Mouse (Mus musculus) lung, postnatal 14 days (tissue): ENCODE results near the gene Trpc5.

ENCODE experiments used
- DNase-seq: peaks from one replicate; pipeline ENCODE4 v3.0.0; 2021

The Trpc5 gene

DNA sequence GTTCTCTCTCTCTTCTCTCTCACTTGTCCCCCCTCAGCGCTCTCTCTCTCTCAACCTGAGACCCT, at the start of gene Trpc5:
TSS of gene Trpc5 (minus strand) at position 39 of the 65 bp plus-strand sequence.
- no peak for DNase-seq

DNA sequence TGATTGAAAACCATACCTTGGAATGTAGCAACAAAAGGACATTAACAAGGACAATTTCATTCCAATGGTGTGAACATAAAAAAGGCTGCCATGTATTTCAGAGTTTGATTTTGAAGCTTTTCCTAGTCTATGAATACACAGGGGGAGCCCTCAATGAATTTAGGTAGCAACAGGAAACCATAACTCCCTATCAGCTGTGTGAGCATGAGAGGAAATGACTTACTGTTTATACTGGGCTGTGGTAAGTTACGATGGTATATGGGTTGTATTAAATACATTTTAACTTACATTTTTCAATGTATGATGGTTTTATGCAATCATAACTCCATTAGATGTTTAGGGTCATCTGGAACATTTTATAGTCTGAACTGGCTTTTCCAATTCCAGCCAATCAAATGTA, 28.4 kb upstream of the Trpc5 start:
- no peak for DNase-seq

DNA sequence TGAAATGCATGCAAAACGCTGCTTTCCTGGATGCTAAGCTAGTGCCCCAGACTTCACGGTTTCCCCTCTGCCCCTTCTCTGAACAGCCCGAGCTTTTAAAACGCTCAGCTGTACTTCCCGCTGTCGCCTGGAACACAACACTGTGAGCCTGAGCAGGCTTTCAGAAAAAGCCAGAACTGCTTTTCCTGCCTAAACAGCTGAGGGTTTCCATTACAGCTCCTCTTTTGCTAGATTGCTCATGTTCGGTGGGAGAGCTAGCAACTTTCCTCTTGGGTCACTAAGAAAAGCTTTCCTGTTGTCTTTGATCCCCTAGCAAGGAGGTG, 1.8 kb upstream of the Trpc5 start:
- no peak for DNase-seq

DNA sequence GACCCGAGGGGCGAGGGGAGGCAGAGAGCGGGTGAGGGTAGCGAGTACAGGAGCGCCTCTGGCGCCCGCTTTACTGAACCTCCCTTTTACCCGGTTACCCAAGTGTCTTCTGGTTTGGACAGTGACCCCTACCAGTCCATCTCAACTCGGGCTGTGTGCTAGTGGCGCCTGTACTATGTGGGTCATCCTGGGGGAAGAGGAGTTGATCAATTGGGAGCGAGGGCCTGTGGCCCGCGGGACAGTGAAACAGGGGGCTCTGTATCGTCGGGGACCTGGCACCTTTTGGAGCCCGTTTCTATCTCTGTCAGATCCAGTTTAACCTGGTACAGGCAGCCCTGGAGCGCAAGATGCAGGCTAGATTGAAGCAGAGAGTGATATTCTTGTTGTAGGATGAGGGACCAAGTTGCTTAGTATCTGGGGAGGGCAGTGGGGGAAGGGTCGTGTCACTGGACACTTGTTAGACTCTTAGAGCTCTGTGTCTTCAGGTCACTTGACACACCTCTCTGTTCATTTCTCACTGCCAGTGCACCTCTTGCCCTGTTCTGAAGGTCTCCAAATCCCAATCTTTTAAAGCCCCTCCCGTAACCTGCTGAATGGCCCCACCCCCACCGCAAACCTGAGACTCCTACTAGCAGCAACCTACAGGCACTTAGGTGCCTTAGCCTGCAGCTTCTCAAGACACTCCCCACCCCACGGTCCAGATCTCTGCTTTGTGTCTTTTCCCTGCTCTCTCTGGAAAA, 1.3 kb upstream of the Trpc5 start:
- DNase-seq: no peak

DNA sequence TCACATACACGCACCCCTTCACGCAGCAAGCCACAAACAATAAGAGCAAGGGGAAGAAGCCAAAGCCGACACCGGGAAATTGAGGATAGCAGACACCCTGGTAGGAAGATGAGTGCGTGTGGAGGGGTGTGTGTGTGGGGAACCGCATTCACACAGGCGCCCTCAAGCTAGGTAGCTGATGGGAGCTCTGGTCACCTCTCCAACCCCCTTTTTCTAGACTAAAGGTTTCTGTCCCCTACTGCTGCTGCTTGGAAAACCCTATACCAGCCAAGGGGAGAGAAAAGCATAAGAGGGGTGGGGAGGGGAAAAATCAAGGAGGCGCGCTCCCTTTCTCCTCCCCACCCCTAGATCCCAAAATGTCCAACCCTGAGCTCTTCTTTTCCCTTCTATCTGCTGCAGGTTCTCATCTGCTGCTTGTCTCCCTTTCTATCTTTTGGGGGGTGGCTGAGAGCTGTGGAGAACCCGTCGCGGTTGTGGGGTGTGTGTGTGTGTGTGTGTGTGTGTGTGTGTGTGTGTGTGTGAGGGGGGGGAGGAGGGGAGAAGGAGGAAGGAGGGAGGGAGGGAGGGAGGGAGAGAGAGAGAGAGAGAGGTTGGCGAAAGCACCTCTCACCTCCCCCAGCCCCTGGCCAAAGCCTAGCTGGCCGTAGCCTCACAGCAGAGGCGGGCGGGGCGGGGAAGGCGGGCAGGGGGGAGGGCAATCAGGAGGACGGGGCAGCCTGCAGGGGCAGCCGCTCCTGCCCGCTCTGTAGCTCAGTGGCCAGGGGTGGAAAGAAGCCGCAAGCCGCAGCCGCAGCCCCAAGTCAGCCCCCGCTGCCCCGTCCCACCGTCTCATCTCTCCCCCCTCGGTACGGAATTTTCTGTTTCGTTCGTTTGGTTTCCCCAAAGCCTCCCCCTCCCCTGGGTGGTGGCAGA, 483 bp upstream of the Trpc5 start, which contains the start of gene Rtl4:
TSS of gene Rtl4 (plus strand) at position 701 of the 912 bp plus-strand sequence.
- DNase-seq: no peak

DNA sequence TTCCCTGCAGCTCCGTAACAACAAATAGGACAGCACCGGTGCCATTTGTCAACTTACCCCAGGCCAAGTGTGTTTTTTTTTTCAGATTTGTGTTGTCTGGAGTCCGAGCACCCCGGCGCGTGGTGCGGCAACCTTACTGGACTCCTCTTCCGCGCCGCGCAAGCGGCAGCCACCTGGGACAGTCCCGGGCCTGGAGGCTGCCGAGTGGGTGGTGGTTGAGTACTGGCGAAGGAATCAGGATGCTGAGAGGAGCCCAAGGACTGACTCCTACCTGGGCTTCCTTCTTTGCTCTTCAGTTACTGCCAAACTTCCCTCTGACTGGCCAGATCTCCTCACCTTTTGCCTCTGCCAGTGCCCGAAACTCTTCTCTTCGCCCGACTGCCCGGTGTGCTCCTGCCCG, 238 bp downstream of the Trpc5 start:
- no peak for DNase-seq

DNA sequence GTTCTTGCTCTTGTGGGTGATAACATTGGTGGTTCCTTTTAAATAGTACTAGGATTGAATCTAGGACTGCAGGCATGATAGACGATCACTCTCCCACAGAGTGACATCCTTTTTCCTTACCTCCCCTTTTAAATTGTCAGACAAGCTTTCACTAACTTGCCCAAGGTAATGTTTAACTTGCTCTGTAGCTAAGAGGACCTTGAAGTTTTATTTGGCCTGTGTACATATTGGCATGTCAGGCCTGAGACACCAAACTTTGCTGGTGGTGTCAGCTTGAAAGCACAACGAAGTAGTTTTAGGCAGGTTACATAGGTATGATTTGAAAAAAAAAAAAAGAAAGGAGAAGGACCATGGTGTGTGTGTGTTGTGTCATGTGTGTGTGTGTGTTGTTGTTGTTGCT, 35.8 kb downstream of the Trpc5 start:
- DNase-seq: no peak

DNA sequence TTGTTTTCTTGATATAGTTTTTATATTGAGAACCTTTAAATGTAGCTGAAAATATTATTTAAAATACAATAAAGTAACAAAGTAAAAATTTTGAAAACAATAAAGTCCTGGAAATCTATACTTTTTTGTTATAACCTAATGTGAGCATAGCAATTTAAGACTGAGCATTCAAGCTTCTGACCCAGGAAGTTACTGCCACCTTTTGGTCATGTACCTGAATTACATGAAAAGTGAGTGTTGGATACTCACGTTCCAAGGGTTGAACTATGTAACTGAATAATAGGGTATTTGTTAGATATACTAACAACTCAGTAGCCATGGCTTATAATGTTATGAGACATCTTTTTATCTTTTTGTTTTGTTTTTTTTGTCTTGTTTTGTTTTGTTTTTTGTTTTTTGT, 42.6 kb downstream of the Trpc5 start:
- no peak for DNase-seq

DNA sequence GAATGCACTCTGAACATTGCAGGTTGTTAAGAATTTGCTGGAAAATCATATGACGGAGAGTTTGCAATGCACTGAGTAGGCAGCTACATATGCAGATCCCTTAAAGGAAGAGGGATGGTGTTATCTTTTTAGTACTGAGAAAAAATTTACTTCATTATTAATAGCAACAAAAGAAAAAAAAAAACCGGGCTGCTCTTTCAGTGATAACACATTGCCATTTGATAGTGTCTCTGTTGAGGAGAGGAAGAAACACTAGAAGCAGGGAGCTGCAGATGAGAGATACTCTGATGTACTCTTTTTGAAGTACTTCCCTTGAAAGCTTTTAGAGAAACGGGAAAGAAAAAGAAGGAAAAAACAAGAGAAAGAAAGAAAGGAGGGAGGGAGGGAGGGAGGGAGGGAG, 43.2 kb downstream of the Trpc5 start:
- no peak for DNase-seq

DNA sequence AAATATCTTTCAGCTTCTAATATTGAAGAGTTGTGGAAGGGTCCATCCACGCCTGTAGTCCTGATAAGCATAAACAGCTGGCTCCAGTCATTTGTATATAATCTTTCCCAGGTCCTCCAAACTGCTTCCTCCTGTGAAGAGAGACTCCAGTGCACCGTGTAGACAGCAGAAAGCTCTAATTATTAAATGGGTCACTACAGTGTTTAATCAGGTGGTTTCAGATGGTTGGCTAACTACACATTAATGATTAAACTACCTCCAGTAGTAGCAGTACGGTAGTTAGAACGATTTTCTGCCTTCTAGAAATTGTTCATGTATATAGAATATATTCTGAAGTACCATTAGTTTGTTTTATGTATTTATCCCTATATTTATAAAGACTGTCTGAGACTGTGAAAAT, 75.2 kb downstream of the Trpc5 start:
- DNase-seq: no peak

DNA sequence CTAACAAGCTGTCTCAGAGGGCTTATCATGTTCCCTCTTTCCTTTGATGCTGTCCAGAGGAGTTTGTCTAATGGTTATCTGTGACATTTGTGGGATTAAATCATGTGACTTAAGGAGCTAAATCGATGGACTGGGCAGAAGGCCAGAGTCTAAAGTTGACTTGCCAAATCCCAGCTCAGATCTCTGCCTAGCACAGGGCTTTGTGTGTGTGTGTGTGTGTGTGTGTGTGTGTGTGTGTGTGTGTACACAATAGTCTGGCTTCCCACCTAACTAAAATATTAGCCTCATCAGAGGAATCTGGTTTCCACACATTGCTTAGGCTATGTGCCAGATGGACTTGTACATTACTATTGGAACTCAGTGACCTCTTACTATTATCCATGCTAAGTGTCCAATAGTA, 151.5 kb downstream of the Trpc5 start:
- no peak for DNase-seq

DNA sequence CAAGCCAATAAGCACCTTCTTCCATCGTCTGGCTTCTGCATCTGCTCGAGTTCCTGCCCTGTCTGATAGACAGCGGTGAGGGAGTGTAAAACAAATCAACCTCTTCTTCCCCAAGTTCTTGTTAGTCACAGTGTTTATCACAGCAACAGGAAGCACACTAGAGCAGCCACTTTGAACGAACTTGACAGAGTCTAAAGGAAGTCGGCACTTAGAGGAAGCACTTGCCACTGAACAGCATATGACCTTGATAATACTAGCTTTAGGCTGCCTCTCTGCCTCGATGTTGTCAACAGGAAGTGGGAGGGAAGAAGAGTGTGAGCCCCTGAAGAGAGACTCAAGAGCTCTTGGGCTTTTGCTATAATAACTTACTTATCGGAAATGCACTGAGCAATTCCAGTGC, 161.9 kb downstream of the Trpc5 start:
- no peak for DNase-seq

DNA sequence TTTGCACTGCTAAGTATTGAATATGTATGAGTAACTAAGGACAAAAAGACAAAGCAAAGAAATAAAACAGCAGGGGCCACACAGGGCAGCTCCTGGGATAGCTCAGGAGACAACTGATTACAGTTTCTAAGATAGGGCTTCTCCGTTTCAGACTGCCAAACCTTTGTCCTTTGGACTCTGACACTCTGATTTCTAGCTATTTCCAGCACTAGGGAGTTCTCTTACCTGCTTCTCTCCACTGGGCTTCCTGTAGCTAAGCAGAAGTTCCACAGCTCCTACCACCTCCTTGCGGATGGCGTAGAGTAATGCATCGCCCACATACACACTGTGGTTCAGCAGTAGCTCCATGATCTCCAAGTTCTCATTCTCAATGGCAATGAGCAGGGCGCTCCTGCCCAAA, 164.7 kb downstream of the Trpc5 start:
- no peak for DNase-seq

DNA sequence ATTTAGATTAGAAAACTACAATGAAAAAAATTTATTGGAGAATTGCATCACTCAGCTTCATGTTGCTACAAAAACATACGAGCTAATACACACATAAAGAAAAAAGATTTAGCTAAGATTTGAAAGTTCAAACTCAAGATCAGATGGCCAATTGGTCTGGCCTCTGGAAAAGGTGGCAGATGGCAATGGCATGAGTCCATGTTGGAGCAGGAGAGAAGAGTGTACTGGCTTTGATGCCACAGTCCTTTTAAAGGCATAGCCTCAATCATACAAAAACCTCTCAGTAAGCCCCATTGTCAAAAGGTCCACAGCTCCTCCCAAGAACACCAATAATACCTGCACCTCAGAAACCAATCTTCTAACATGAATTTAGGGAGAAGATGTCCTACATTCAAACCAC, 196.6 kb downstream of the Trpc5 start:
- DNase-seq: no peak

DNA sequence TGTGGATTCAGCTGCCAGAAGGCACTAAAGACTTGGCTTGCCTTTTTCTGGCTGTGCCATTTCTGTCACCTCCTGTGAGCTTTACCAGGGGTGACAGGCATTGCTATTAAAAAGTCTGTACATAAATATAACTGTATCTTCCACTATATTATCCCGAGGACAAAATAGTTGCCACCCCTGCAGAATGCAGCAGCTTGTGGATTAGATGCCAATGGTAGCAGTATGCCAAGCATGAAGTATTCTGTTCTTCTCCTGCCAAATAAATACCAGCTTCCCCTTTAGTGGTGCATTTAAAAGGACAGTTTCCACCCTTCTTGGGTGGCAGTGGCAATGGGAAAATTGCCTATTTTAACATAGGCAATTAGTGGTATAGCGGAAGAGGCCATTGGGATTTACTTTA, 223.6 kb downstream of the Trpc5 start:
- DNase-seq: no peak

DNA sequence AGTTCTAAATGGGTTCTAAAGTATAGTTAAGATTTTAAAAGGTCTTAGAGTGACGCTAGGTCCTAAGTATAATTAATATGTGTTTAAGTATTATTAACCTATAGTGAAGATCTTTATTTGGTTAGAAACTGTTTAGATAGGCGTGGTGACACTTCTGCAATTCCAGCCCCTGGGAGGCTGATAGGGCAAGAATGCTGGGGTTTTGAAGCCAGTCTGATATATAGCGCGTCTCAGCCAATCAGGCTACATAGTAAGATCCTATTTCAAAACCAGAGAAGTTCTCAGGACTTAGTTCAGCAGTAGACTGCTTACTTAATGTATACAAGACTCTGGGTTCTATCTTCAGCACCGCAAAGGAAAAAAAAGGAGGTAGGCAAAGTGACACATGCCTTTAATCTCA, 231.7 kb downstream of the Trpc5 start, which contains the start of gene Trpc5os:
TSS of gene Trpc5os (plus strand) at position 301 of the 400 bp plus-strand sequence.
- DNase-seq: no peak

DNA sequence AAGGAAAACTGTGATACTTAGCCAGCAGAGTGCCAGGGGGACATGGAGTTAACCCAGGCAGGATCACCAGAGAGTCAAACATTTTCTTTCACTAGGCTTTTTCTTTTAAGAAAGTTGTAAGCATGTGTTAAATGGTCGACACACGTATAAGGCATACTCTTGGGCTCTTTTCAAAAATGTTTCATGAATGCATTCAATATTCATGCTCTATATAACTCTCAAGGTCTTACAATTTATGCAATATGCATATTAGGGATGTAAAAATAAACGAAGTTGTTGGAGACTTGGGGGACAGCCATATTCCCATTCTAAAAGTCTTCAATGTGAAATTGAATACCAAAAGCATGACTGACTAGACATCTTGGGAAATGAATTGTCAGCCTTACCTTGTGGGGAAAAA, 264.1 kb downstream of the Trpc5 start:
- DNase-seq: no peak

DNA sequence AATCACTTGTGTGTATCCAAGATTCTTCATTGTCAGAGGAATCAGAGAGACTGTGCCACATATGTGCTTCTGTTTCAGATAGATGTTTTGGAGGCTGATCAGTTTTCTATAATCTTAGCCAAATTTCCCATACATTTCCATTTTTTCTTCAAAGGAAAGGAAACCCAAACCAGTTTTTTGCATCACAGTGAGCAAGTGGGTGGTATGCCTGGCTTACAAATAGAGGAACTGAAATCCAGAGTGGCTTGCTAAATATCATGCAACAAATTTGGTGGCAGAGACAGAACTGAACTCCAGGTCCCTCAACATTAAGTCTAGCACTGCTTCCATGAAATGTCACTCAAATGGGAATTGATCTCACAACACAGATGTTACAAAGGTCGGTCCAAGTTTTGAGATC, 266.9 kb downstream of the Trpc5 start:
- DNase-seq: no peak

DNA sequence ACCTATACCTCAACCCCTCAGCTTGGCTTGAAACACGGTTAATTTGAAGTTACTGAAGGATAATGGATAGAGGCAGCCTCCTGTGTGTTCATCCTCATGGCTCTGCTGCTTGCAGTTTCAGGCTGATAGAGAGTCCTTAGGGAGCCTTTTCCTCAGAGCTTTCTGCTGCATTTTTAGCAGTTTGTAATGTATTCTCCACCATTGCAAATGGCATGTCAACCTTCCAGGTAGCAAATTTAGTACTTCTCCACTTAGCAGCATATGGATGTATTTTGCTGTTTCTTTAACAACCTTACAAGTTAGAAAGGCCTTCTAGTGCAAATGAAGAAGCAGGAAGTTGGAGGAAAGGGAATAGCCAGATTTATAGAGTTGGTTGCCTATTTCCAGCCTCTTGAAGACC, 267.7 kb downstream of the Trpc5 start:
- no peak for DNase-seq

DNA sequence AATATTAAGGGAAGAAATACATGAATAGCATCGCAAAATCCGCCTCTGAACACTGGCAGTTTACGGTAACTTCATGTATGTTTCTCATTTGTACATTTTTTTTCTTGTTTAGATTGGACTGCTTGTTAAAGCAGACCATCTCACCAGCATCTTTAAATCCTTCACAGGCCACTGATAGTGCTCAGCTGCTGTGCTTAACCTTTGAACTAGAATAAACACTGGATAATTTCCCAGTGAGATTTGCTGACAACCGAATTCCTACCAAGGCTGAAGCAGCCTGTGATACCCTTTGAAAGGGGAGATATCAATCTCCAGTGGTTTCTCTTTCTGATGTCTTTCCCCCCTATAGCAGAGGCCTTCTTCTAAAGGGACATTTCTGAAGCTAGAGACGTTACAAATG, 279.9 kb downstream of the Trpc5 start:
- no peak for DNase-seq

DNA sequence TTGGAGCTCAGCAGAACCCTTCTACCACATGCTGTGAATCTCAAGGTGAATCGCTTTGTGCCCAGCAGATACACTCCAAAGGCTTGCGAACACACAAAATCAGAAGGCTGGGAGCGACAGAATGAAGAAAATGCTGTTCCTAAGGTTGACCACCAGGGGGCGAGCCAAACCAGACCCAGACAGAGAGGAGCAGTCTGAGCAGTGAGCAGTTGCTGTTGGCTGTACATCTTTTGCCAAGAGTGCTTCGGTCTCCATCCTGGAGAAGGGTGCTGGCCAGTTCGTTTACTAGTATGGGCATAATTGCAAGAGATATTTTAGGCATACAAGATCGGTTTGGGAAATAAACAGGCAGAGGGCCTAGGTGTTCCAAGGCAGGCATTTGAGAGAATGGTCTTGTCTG, 284.5 kb downstream of the Trpc5 start:
- DNase-seq: peak; percentile 15

DNA sequence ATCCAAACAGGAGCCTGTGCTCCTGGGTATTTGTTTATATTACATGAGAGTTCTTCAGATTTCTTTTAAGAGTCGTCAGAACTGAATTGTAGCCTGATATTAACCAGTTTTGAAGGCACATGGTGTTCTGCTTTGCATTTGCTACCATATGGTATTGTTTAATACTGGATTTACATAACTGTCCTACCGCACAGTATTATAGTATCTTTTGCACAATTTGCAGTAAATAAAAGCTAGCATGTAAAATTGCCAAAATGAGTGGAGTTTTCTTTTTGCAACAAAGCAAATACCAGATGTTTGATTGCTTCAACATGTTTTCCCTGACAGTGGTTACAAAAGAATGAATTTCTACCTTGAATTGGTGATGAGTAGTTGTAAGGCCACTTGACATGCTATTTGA, 313.8 kb downstream of the Trpc5 start:
- no peak for DNase-seq

DNA sequence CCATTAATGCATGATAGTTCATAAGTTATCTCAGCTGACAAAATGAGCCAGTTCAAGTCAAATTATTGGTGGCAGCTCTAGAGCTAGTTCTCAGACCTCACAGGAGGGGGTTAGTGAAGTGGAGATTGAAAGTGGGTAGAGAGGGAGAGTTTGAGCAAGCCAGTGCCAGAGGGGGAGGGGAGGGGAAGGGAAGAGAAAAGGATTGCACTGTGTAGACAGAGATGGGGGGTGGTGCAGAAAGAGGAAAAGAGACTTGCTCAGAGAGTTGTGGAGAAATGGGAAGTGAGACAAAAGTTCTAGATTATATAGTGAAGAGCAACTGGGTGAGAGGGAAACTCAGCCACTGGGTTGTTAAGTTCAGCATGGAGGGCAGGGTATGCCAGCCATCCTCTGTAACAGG, 349.6 kb downstream of the Trpc5 start:
- DNase-seq: no peak

DNA sequence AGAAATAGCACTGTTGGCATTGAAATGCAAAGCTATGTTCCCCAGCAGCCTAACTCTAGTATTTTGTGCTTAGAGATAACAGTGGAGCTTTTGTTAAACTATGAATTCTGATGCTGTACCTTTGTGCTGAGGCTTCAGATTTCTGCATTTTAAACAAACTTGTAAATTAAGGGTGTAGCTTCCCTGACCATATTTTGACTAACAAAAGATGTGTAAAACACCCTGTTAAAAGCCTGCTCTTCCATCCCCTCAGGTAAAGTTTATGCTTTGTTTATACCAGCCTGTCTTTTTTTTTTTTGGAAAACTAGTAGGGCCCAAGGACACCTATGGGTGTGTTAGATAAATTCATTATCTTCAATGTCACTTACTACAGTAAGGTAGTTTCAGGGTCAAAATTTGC, 350.0 kb downstream of the Trpc5 start:
- DNase-seq: no peak

DNA sequence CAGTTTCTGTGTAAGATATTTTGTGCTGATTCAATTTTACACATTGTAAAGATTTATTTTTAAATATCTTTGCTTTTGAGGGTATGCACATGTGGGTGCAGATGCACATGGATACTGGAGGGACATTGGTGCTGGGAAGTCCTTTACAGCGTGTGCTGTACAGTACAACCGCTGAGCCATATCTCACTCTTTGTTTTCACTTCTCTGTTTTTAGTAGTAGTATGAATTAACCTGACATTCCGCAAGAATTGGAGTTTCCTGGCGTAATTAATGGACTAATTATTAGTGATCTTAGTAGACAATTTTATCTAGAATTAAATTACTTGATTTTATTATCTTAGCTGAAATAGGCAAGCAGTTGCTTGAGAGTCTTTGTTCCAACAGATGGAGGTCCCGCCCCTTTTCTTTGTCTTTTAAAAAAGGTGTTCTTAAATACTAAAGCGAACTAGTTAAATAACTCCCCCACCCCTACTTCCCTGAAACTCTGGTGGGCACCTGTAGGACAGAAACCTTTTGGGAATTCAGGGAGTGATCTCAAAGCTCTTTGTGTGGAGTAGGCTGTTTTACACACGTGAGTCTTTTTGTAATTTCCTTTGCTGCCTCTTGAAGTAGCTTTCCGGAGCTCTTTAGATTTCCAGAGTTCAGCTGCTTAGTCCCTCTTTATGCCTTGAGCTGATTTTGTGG, 352.5 kb downstream of the Trpc5 start:
- no peak for DNase-seq
